Mouse (Mus musculus) lung, postnatal 4 days (tissue): ENCODE measurements at regions not wholly inside any gene's neighbourhood (a gene's known extent, or its start where the extent isn't known, plus 50 kb on each side); places are given as distances from the start of the nearest gene placed in this dataset.
A peak's percentile ranks its signal among the peaks of the same experiment; 100 is the strongest.
"Not testable (repeated sequence)": the region's sequence is repeated elsewhere in the genome, so short reads cannot be mapped to it uniquely, and the experiment has no call there.

ENCODE experiments used
- DNase-seq, 2 experiments: peaks; one replicate each; pipeline ENCODE4 v3.0.0; 2021

DNA sequence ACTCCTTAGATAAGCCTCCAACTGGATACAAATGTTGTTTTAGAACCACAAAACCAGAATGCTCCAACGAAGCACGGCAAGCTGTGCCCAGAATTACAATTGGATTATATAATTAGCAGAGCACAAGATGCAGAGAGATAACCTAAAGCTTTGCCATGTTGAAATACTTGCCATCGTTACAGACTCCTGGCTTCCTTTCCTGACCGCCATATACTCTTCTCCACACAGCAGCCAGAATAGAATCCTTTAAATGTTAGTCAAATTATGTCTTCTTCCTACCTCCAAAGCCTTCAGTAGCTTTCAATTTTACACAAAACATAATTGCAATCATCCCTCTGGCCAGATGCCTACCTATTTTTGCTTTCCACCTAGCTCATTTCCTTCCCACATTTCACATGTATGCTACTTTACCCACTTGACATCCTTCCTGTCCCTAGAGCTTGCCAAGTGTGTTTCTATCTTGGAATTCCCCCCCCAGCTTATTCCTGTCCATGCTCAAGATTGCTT is 52.8 kb upstream of the G2e3 start:
- no peak for DNase-seq

DNA sequence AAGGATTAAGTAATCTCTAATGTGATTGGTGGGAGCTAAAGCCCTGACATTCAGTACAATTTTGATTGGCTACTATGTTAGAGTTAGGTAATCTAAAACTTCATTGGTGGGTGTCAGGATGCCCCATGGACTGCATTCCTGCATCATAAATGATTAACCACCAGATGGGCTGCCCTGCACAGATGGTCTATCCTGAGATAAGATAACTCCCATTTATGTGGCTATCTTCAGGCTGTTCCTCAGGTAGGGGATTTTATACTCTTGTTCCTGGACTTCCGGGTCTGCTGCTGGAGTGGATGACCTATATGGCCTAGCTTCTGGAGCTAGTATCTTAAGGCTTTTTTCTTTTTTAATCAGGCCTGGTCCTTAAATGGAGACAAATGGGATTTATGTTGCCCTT is 69.5 kb upstream of the G2e3 start:
- DNase-seq: no peak

DNA sequence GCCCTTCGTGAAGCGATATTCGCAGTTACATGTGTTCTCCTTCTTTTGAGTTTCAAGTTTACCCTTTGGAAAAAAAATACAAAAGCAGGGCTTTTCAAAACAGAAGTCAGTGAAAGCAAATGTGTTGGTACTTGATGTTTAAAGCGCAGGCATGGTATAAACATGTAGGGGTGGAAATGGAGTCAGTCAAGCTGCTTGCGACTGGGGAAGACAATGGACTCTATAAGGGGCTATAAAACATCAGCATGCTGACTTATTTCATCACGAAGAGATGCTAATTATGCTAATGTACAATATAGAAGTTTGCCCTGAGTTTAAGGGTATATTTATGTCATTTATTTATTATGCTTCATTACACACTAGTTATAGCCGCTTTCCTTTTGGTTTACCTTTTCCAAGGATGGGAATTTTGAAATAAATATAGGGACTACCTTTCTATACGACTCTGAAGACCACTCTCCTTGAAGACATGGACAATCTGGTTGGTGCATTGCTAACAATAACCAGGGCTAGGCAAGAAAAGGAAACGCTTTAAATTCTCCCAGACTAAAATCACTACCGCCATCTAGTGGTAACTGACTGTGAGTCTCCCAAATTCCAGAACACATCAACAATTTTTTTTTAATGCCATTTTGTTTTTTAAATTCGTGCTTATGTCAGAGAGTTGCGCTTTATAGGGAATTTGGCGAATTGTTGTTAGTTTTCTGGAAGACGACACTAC is 71.9 kb upstream of the G2e3 start:
- no peak for DNase-seq

DNA sequence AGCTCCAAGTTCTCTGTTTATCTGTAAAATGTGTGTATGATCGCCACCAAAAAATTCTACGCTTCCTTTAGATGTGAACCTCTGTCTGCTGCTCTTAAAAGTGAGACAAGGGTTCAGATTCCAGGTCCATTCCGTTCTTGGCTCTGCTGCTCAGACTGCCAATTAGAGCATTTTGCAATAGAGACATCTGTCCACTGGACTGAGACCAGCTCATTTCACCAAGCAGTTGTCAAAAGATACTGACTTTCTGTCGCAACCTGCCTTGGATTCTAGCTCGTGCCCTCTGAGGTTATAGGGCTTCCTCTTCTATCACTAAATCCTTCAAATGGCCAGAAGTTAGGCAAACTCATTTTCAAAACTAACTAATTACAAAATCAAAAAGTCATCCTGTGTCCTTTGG is 74.4 kb upstream of the G2e3 start:
- DNase-seq: no peak

DNA sequence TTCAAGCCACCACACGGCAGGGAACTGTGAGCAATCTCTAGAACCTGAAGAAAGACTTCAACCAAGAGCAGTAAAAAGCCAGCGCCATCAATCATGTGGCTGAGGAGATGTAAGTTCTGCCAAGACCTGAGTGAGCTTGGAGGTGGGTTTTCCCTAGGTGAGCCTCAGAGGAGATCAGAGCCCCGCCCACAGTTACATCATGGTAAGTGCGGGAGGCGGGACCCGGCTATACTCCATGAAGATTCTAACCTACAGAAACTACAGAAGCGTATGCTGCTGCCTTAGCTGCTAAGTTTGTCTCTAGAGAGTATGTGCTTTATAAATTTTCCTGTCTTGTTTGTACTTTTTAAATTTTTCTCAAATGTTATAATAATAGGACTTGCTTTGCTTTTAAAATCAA is 105.0 kb upstream of the G2e3 start:
- DNase-seq: no peak

DNA sequence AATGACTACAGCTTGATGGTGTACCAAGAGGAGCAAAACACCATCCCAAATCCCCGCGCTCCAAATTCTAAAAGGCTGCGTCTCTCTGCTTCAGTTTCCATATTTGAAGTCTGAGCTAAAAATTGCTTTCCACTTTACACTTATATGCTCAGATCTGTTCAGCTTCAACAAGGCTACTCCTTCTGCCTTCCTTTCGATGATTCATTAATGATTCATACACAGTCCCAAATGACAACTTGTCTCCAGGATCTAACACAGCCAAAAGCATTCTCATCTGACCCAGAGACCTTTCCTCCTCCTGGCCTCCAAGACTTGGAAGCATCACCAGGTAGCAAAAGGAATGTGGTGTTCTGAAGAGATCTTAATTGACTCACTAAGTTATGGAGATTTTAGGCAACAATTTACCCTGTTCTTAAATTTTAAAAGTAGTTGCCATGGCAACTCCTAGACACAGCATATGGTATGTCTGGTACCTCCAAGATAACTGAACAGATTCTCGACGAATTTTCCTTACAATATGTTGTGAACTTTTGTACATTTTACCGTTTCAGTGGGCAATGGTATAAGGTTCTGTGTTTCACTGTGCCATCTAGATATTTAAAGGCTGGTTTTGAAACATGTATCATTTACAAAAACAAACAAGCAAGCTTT is 106.6 kb upstream of the G2e3 start:
- DNase-seq: no peak

DNA sequence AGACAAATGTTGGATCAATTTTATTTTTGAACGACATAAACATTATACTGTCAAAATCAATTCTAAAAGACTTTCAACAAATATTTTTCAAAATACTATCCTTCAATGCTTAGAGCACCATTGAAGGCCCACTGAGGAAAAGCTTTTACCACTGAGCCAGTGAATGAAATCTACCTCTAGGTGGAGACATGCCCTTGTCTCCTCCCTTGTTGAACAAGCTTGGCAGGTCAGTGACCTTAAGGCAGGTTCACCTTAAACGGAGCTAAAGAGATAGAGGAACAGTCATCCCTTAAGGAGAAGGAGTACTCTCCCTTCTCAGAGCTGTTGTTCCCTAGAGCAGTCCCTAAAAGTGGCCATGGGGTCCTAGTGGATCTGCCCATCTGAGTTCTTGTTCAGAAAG is 136.2 kb upstream of the G2e3 start:
- no peak for DNase-seq

DNA sequence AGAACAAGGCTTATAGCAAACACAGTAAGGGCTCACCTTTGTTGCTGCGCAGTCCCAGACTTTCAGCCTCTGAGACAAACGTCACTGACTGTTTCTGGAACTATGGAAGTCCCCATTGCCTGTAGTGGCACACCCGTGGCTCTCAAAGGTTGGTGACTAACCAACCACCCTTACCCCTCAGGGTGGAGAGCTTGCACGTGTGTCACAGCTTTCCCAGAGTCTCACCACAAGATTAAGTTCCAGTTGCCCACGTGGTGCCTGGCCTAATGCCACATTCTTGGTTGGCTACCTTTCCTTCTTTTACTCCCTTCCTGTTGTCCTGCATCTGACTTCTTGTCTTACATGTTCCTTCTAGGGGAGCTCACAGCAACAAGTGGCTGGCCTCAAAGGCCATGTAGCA is 151.6 kb upstream of the G2e3 start:
- no peak for DNase-seq

DNA sequence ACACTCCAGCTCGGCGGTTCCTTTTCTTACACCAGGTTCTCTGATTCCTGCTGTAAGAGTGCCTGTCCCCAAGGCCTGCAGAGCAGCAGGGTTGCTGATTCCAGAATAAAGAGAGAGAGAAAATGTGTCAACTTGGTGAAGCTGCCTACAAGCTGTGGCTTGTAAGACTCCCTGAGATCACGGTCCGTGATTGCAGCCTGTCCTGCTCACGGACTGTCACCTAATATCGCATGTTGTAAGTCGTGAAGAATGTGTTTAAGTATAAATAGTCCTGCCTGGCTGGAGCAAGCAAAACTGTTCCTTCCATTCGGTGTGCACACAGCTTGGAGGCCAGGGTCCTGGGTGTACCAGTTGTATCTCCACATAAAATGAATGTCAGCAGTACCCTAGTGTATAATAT is 152.7 kb upstream of the G2e3 start:
- DNase-seq: peak in 1 of 2 experiments; percentile 28

DNA sequence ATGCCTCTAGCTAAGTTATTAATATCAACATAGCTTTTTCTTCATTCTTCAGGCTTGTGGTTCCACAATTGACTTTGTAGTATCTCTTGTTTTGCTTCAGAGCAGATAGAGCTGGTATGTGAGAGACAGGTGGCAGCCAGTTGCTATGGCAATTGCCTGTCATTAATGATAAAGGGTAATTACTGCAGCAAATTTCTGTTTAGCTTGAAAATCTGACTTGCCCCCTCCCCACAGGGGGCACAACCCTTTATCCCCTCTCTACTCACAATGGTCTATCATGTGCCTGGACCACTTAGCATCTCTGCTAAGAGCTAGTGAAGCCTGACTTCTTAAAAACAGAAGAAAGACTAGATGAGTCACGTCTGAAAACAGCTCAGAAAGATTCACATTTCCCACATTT is 157.1 kb upstream of the G2e3 start:
- DNase-seq: no peak

DNA sequence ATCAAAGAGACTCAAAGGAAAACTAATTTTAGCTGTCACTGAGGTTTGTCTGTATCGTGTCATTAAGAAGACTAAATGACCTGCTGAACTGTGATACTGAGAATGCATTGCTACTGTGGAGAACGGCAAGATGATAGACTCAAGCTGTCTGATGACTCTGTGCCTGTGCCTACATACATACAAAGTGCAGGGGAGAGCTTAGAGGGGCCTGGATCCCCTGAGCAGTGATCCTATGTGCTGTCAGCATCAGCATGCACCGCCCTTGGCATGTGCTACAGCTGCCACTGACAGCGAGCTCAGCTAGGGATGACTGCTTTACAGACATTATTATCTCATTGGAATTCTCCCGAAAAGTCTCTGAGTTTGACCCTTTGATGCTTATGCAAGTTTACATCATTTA is 157.7 kb upstream of the G2e3 start:
- DNase-seq: no peak

DNA sequence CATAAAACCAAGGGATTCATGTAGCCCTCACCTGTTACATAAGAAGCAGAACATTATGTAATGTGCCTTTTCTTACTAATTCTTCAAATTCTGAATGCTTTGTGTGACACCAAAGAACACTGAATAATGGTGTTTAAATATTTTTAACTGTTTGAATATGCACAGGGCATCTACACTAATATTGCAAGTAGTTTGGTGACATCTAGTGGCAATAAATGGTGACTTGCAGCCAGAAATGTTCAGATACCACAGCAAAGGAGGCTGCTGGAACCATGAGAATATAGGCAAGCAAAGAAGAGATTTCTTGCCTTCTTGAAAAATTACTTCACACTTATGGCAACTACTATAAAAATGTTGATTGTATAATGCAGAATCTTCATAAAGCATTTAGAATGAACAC is 159.6 kb upstream of the G2e3 start:
- no peak for DNase-seq

DNA sequence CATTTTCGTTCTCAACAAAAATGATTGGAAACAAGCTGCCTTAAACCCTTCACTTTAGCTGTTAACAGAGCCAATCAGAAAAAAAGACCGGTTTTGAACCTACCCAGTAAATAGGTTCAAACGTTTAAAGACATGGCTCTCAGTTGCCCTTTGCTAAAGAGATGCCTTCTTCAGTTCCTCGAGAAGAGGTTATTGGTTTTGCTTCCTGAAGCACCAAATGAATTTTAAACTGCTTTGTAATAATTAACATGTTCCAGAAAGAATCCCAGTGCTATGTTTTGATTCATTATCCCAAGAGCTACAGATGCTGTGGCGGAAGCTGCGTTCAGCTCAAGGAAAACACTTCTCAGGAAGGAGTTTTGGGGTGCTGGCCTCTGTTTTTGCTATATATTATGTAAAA is 160.1 kb upstream of the G2e3 start:
- DNase-seq: no peak

DNA sequence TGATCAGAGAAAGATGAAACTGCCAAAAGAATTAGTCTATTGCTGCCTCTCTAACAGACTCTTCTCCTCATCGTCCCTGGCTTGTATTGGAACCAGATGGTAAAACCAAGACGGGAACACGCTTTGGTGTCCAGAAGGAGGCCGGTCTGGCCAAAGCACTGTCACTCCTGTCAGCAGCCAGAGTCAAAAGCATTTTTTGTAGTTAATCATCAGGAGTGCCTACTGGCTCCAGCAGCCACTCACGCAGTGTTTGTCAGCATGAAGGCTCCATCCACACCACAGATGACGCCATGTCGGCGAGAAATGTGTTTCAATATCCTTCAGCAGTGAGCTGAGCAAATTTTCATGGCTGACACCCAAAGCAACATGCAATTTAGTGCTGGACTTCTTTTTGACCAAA is 162.1 kb upstream of the G2e3 start:
- DNase-seq: peak in 1 of 2 experiments; percentile 25

DNA sequence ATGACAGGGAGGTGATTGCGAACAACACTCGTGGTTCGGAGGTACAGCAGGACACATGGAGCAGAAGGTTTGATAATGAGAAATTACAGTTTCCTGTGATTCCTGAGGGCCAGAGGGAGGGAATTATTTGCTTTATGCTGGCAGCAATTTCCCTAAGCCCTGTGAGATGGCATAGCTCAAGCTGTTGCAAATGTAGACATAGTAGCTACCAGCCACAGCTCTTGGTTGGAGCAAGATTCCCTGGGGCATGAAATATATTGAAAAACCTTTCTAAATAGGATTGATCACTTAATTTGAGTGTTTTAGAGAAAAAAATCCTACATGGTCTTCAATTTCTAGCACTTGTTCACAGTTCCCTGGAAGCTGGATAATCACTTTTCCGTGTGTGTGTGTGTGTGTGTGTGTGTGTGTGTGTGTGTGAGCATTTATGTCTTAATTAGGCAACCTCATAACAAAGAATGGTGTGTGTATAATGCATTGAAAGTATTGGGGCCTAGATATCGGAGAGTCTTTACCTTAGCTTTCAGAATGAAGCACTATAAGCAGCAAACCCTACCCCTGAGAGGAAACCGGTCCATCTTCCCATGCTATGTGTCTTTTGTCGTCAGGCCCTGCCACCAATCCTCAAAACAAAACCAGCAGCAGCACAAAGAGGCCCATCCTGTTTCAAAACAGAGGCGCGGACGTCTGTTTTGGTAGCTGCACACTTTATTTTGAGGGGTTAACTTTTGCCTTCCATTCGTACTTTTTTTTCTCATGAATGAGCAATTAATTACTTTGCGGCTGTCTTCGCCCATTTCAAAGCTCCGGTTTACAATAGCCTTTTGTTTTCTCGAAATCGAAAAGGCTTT is 172.7 kb upstream of the G2e3 start:
- DNase-seq: no peak

DNA sequence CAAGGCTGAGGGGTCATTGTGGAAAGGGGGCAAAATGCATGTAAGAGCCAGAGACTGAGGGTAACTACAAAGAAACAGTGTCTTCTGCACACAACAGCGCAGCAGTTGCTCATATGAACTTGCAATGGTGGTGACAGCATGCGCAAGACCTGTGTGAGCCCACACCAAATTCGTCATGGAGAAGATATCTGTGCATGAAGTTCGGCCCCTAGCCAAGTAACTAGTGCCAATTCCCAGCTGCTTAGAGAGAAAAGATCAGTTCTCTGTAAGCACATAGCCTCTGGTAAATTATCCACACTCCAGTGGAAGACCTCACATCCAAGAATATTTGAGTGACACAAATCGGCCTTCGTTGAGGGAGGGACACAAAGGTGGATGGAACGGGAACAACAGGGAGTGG is 182.7 kb upstream of the G2e3 start:
- no peak for DNase-seq

DNA sequence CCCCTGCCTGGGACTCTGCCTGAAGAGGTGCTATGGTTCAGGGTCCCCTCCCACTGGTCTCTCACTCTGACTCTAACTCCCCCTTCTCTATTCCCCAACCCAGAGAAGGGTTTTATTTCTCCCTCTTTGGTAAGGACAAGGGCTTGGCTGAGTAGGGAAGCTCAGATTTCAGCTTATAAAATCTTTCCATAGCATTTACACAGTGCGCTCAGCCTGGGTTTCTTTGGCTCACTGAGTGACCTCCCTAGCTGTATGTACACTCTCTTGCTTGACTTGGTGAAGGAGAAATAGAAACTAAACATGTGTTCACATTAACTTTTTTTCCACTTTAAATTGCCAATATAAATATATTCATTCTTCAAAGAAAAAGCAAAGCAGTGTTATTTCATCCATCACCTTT is 186.9 kb upstream of the G2e3 start:
- DNase-seq: no peak

DNA sequence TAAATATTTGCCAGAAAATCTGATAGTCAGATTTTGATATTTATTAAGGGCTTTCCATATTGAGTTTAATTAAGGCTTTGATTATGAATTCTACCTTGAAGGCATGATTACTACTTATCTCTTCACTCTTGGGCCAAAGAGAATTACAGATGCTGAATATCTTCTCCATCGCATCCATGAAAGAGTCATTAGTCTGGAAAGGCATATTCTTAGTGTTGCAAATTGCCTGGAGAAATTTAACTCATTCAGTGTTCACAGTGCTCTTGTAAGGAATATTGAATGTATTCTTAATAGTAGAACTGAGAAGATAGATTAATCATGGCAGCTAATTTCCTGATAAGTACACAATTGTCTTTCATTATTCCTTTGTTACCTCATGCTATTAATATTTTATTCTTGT is 187.7 kb upstream of the G2e3 start:
- DNase-seq: no peak

DNA sequence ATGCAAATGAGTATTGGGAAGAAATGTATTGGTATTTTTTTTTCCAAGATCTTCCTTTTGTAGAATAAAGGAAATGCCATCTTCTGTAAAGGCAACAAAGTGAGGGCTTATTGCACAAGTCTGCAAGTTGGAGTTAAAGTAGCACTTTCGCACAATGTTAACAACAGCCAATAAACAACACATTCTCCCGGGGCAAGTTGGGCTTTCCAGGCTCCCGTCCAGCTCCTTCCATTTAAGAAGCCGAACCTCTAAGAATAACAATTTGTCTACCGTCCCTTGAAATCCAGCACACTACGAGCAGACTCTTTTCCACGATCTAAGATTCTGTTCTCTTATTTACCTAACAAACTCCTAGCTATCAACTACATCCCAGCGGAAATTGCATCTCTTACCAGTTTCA is 199.9 kb upstream of the G2e3 start:
- DNase-seq: no peak

DNA sequence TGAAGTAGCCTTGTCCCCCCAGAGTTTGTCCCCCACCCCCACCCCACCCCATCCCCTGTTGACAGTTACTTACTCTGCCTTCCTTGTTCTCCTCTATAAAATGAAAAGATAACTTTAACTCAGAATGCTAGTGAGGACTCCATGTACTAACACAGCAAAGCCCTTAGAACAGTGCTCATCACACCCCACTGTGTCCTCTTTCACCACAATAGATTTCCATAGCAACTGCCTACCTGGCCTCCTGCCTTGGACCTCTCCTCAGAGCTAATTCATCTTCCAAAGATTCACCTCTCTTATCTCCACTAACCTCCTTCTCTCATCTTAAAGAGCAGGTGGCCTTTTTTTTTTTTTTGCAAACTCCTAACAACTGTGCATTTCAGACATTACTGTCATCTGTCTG is 204.0 kb upstream of the G2e3 start:
- no peak for DNase-seq

DNA sequence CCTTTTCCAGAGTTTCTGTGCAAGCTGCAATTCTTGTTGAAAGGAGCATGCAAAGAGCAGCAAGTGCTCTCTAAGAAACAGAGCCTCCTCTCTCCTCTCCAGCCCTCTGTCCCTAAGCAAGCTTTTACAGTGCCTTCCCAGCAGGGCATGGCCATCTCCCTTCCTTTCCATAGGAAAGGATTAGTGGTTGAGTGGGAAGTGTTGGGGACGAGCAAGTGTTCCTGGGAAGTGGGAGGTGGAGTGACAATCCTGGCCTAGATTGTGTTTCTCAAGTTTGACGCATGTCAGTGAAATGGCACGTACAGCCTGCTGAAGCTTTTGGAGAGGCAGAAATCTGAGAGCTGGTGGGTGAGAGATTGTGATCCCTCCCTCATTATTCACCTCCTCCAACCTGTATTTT is 204.7 kb upstream of the G2e3 start:
- DNase-seq: no peak

DNA sequence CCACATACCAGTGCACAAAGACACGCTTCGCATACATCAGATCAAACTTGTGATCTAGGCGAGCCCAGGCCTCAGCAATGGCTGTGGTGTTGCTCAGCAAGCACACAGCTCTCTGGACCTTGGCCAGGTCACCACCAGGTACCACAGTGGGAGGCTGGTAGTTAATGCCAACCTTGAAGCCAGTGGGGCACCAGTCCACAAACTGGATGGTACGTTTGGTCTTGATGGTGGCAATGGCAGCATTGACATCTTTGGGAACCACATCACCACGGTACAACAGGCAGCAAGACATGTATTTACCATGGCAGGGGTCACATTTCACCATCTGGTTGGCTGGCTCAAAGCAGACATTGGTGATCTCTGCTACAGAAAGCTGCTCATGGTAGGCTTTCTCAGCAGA is 214.2 kb upstream of the G2e3 start:
- not testable (repeated sequence) for DNase-seq

DNA sequence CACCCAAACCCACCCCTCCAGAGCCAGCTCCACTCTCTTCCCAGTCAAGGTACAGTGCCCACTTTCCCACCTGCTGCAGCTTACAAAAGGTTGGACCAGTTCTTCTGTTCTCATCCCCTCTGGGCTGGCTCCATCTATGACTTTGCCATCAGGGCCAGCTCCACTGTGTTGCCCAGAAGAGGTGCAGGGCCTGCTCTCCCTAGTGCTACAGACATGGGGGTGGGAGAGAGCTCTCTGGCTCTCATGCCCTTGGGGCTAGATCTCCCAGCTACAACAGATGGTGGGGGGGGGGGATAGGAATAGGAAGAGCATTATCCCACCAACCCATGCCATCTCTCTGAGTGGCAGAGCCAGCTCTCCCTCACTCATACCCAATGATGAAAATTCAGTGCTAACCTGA is 219.6 kb upstream of the G2e3 start:
- DNase-seq: no peak

DNA sequence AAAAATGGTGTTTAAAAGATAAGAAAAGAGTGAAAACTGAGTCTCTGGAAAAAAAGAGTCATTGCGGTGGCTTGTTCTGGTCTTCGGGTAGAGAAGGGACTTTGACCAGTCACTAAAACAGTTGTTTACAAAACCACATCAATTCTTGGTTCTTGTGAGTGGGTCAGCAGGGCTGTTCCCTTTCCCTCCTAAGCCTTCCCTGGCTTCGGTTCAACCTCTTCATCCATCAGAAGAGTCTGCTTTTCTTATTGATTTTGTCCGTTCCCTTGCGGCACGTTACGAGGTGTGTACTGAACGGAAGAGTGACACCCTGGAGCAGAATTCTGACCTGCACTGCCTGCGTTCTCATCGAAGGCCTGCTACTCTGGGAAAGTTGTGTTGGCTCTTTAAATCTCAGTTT is 229.1 kb upstream of the G2e3 start:
- DNase-seq: no peak
